Mouse (Mus musculus) liver, embryonic 16.5 days (tissue): ENCODE measurements around the gene Ccin. TPM values are rescaled to one million over a fixed set of nuclear protein-coding genes. Genes with fewer than 3 reads are reported as not detected.

Source experiments
- ATAC-seq: fragments of 200-750 bp; cut with Nextera tagmentation; 2 replicates; pipeline ENCODE4 v1.8.0; 2017; ENCODE audit warnings: low read depth, mild to moderate bottlenecking, moderate number of reproducible peaks, moderate library complexity
- H3K27ac ChIP-seq: fragments of 300-500 bp; sonication (generic); 2 replicates; pipeline ENCODE4 v1.5.1; 2014; ENCODE audit warnings: mild to moderate bottlenecking, low read length
- H3K27me3 ChIP-seq: fragments of 300-500 bp; sonication (generic); 2 replicates; pipeline ENCODE4 v1.6.1; 2014; ENCODE audit warnings: low read depth, low read length, mixed read lengths; ENCODE audit not compliant: control insufficient read depth, insufficient read depth
- H3K36me3 ChIP-seq: fragments of 300-500 bp; sonication (generic); 2 replicates; pipeline ENCODE4 v1.6.1; 2014; ENCODE audit warnings: mild to moderate bottlenecking; ENCODE audit not compliant: control insufficient read depth, insufficient read depth
- H3K4me1 ChIP-seq: fragments of 300-500 bp; sonication (generic); 2 replicates; pipeline ENCODE4 v1.6.1; 2014; ENCODE audit warnings: low read depth, low read length, mixed read lengths; ENCODE audit not compliant: control insufficient read depth
- H3K4me2 ChIP-seq: fragments of 300-500 bp; sonication (generic); 2 replicates; pipeline ENCODE4 v1.6.1; 2014; ENCODE audit warnings: low read depth, low read length, mixed read lengths
- H3K4me3 ChIP-seq: fragments of 300-500 bp; sonication (generic); 2 replicates; pipeline ENCODE4 v1.5.1; 2014; ENCODE audit warnings: low read depth, mild to moderate bottlenecking, low read length
- H3K9ac ChIP-seq: fragments of 300-500 bp; sonication (generic); 2 replicates; pipeline ENCODE4 v1.6.1; 2014; ENCODE audit warnings: low read depth, low read length
- H3K9me3 ChIP-seq: fragments of 300-500 bp; sonication (generic); replicated peaks from 2 replicates; pipeline ENCODE4 v1.6.1; 2016; ENCODE audit warnings: low read length; ENCODE audit not compliant: control insufficient read depth
- WGBS: fragments of 180-500 bp; shearing (Covaris S2); extraction: QIAGEN DNeasy Blood & Tissue Kit; methylation state at CpG from one replicate; pipeline ENCODE4 v1.1.7; 2014; ENCODE audit not compliant: insufficient replicate concordance; 5-methylcytosine and 5-hydroxymethylcytosine counted together
- polyA plus RNA-seq: library from polyadenylated mRNA; unstranded; fragments of >200 nt; fragmentation: Nextera tagmentation; extraction: Ambion mirVana; gene quantifications from 2 replicates; pipeline ENCODE4 v1.2.1, GENCODE M21; 2015

Gene Ccin
- polyA plus RNA-seq, 1 experiment from 2014 or later: not detected

DNA sequence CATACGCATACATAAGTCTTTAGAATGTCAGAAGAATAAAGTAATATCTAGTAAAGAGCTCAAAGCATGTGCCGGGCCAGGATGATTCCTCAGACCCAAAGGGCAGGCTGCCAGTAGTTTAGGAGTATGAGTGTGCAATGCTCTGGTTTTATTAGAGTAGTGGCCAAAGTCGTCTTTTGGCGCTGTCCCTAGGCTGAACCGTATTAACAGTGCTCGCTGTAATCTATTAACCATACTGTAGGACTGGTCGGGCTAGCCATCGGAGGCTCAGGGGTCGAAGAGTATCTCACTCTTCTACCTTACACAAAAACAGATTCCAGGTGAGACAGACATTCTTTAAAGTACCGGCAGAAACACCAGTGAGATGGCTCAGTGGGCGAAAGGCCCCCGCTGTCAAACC is 33.5 kb downstream of the Ccin start:
- no peaks in the 10 kb centered on the region for H3K27me3 ChIP-seq
- no peaks in the 10 kb centered on the region for H3K9me3 ChIP-seq
- H3K36me3 ChIP-seq: peaks cover 31% of the 10 kb centered on the region
- no peak overlapping the region for H3K4me2 ChIP-seq
- peaks cover 30% of the 10 kb centered on the region for H3K4me1 ChIP-seq
- H3K9ac ChIP-seq: no peak overlapping the region
- no peak overlapping the region for H3K27ac ChIP-seq
- ATAC-seq: no peak
- WGBS: 87% methylated on average over 12 of the region's 12 CpGs
- no peak overlapping the region for H3K4me3 ChIP-seq

DNA sequence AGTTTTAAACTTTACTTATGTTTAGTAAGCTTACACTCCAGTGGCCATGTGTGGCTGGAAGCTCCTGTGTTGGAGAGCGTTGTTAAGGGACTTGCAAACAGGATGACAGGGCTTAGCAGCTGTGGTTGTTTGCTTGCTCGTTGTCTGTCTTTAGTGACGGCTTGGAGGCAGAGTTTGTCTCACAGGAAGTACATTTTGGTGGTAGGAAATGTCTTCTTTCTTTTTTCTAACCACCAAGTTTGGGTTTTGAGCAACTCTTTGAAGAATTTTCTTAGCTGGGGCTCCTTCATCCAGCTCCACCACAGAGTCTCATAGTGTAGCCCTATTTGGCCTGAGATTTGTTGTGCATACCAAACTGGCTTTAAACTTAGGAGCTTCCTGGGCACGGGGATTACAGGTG is 39.0 kb downstream of the Ccin start:
- Histone ChIP-seq H3K4me2 (no peak overlapping the region), H3K36me3 (peaks cover 83% of the 10 kb centered on the region), H3K9ac (no peak overlapping the region), H3K27ac (no peak overlapping the region), H3K9me3 (no peaks in the 10 kb centered on the region), H3K4me3 (no peak overlapping the region), H3K4me1 (no peaks in the 10 kb centered on the region), H3K27me3 (no peaks in the 10 kb centered on the region)
- whole genome bisulfite sequencing: 60% methylated on average over 4 of the region's 4 CpGs
- ATAC-seq: no peak

- Histone ChIP-seq H3K4me1 (no peaks in the 10 kb centered on the region), H3K9me3 (no peaks in the 10 kb centered on the region), H3K4me2 (no peak overlapping the region), H3K27me3 (no peaks in the 10 kb centered on the region), H3K9ac (no peak overlapping the region), H3K36me3 (peaks cover 87% of the 10 kb centered on the region), H3K4me3 (no peak overlapping the region), H3K27ac (no peak overlapping the region)
- ATAC-seq: no peak
- 84% methylated on average over 11 of the region's 11 CpGs for WGBS
These were observed 39.5 kb downstream of the Ccin start for GRCm38 (mm10) chr4:44022766-44023165.

DNA sequence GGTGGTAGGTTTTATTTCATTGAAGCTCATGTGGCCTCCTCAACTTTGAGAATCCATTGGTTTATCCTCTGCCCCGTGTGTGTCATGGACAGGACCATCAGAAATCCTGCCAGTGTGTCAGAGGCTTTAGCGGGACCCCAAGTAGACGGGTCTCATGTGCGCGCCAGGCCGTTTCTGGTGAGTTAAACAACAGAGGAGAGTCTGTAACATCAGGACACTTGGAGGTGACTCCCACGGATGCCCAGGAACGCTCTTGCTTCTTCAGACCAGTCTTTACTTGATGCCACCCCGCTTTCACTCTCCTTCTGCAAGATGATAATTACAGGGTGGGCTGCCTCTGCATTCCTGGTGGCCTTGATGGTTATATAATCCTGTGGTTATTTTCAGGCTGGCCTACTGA is 40.4 kb downstream of the Ccin start:
- peaks cover 85% of the 10 kb centered on the region for H3K36me3 ChIP-seq
- no peak overlapping the region for H3K4me2 ChIP-seq
- 89% methylated on average over 9 of the region's 9 CpGs for WGBS
- H3K4me1 ChIP-seq: no peaks in the 10 kb centered on the region
- H3K9me3 ChIP-seq: no peaks in the 10 kb centered on the region
- no peak overlapping the region for H3K27ac ChIP-seq
- no peaks in the 10 kb centered on the region for H3K27me3 ChIP-seq
- H3K4me3 ChIP-seq: no peak overlapping the region
- no peak for ATAC-seq
- H3K9ac ChIP-seq: no peak overlapping the region

GRCm38 (mm10) chr4:44024241-44024640 is 41.0 kb downstream of the Ccin start:
- no peaks in the 10 kb centered on the region for H3K27me3 ChIP-seq
- no peak overlapping the region for H3K4me2 ChIP-seq
- no peak overlapping the region for H3K4me3 ChIP-seq
- no peaks in the 10 kb centered on the region; the same call in 1 of the 2 replicates for H3K4me1 ChIP-seq
- peaks cover 82% of the 10 kb centered on the region for H3K36me3 ChIP-seq
- H3K9ac ChIP-seq: no peak overlapping the region
- ATAC-seq: no peak
- 89% methylated on average over 6 of the region's 6 CpGs for WGBS
- H3K9me3 ChIP-seq: no peaks in the 10 kb centered on the region
- H3K27ac ChIP-seq: no peak overlapping the region

DNA sequence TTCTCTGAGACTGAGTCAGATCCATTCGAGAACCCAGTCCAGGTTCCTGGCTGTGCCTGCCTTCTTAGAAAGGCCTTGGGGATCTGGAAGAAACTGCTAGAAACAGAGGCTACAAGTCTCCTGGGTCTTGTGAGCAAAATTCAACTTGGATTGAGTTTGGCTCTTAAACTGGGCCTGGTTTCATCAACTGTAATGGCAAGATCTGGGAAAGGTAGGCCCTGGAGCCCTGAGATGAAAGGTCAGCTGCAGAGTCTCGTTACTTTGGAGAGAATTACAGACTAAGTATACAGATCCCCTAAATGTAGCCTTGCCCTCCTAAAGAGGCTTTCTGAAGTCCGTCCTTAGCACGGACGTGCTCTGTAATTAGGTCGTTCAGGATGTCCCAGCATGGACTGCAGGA is 42.3 kb downstream of the Ccin start:
- Histone ChIP-seq H3K27me3 (no peaks in the 10 kb centered on the region), H3K4me2 (no peak overlapping the region), H3K36me3 (peaks cover 78% of the 10 kb centered on the region), H3K4me1 (no peaks in the 10 kb centered on the region; the same call in 1 of the 2 replicates), H3K9ac (no peak overlapping the region), H3K27ac (no peak overlapping the region), H3K4me3 (no peak overlapping the region), H3K9me3 (no peaks in the 10 kb centered on the region)
- 82% methylated on average over 6 of the region's 6 CpGs for WGBS
- no peak for ATAC-seq

- H3K4me1 ChIP-seq: no peaks in the 10 kb centered on the region; the same call in 1 of the 2 replicates
- no peak overlapping the region for H3K4me2 ChIP-seq
- no peaks in the 10 kb centered on the region for H3K27me3 ChIP-seq
- H3K9ac ChIP-seq: no peak overlapping the region
- H3K4me3 ChIP-seq: no peak overlapping the region
- peaks cover 74% of the 10 kb centered on the region for H3K36me3 ChIP-seq
- 75% methylated on average over 16 of the region's 16 CpGs for WGBS
- H3K9me3 ChIP-seq: no peaks in the 10 kb centered on the region
- no peak for ATAC-seq
- H3K27ac ChIP-seq: no peak overlapping the region
These were observed 45.2 kb downstream of the Ccin start for GRCm38 (mm10) chr4:44028303-44029135.

DNA sequence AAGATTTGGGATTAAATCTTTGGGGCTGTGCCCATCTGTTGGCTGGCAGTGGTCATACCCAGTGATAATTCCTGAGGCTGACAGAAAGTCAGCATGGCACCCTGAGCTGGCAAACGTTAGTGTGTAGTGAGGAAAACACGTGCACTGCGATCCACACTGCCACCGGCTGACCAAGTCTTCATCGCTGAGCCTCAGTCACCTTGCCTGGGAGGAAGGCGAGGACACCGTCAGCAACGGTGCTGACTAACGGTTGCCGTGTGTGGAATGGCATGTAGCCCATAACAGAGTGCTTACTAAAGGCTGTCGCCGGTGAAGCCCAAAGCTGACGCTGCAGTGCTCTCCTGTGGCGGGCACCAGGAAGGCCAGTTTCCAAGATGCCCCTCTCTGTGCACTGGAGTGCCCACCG is 46.4 kb downstream of the Ccin start:
- WGBS: 85% methylated on average over 15 of the region's 15 CpGs
- Histone ChIP-seq H3K27ac (no peak overlapping the region), H3K9ac (no peak overlapping the region), H3K36me3 (peaks cover 63% of the 10 kb centered on the region), H3K27me3 (no peaks in the 10 kb centered on the region), H3K4me3 (no peak overlapping the region), H3K9me3 (no peaks in the 10 kb centered on the region), H3K4me1 (no peaks in the 10 kb centered on the region; the same call in 1 of the 2 replicates), H3K4me2 (no peak overlapping the region)
- ATAC-seq: no peak

DNA sequence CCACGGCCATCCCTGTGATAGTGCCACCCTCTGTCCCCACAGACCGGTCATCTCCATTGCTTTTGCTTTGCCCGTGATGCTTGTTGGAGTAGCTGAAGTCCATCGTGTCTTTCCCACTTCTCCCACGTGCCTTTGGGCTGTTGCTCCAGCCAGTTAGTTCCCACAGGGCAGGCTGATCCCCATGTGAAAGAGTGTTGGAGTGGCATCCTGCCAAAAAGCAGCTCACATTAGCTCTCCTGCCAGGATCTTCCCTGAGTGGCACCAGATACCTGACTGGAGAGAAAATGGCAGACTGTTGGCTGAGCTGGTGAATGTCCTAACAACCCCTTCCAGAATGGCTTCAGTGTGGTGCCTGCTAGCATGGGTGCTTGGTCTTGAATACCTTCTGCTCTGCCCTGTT is 48.2 kb downstream of the Ccin start:
- Histone ChIP-seq H3K4me1 (no peaks in the 10 kb centered on the region; the same call in 1 of the 2 replicates), H3K9ac (no peak overlapping the region), H3K36me3 (peaks cover 46% of the 10 kb centered on the region), H3K27ac (no peak overlapping the region), H3K27me3 (no peaks in the 10 kb centered on the region), H3K9me3 (no peaks in the 10 kb centered on the region), H3K4me3 (no peak overlapping the region), H3K4me2 (no peak overlapping the region)
- ATAC-seq: no peak
- 90% methylated on average over 5 of the region's 5 CpGs for WGBS
